Mouse (Mus musculus): ENCODE measurements around the gene Cldnd1. TPM values are rescaled to one million over a fixed set of nuclear protein-coding genes. Genes with fewer than 3 reads are reported as not detected.

Gene Cldnd1
- polyA plus RNA-seq, 1 experiment from 2014 or later = 137 TPM

- no peaks in the 10 kb centered on the region for H3K9me3 ChIP-seq (ENCODE audit: control insufficient read depth, low read length)
- ATAC-seq (ENCODE audit: low FRiP score) = no peak
- no peak overlapping the region for H3K4me3 ChIP-seq (ENCODE audit: low read depth, low read length)
- no peak overlapping the region for H3K9ac ChIP-seq (ENCODE audit: low read depth, low read length)
- no peaks in the 10 kb centered on the region for H3K36me3 ChIP-seq (ENCODE audit: control insufficient read depth, insufficient read depth, low read length)
- no peaks in the 10 kb centered on the region for H3K27me3 ChIP-seq (ENCODE audit: control insufficient read depth, insufficient read depth, low read length)
- H3K27ac ChIP-seq (ENCODE audit: low read depth, low read length) = no peak overlapping the region
- H3K4me1 ChIP-seq (replicated peaks; ENCODE audit: control insufficient read depth, insufficient read depth, low read length) = no peaks in the 10 kb centered on the region
- no peak for DNase-seq (ENCODE audit: low spot score)
- no peak overlapping the region for H3K4me2 ChIP-seq (replicated peaks; ENCODE audit: low read depth, low read length)
Measured at GRCm38 (mm10) chr16:58756191-58756590, 28.5 kb downstream of the Cldnd1 start.

GRCm38 (mm10) chr16:58763076-58763475 is 35.4 kb downstream of the Cldnd1 start, which contains the start of gene Olfr172:
TSS of gene Olfr172 (minus strand) at chr16:58763176.
- Histone ChIP-seq H3K27me3 (ENCODE audit: control insufficient read depth, insufficient read depth, low read length) (no peaks in the 10 kb centered on the region), H3K9ac (ENCODE audit: low read depth, low read length) (no peak within 1 kb of the TSS), H3K4me3 (ENCODE audit: low read depth, low read length) (no peak within 1 kb of the TSS), H3K27ac (ENCODE audit: low read depth, low read length) (no peak within 1 kb of the TSS), H3K9me3 (ENCODE audit: control insufficient read depth, low read length) (no peaks in the 10 kb centered on the region), H3K36me3 (ENCODE audit: control insufficient read depth, insufficient read depth, low read length) (no peaks in the 10 kb centered on the region), H3K4me2 (replicated peaks; ENCODE audit: low read depth, low read length) (no peak within 1 kb of the TSS), H3K4me1 (replicated peaks; ENCODE audit: control insufficient read depth, insufficient read depth, low read length) (no peaks in the 10 kb centered on the region)
- WGBS = 89% methylated on average over 1 of the region's 1 CpGs
- DNase-seq (ENCODE audit: low spot score) = no peak
- ATAC-seq (ENCODE audit: low FRiP score) = no peak

Other genes starting within 250 kb of the Cldnd1 start
- gene St3gal6, start 203.7 kb upstream of the Cldnd1 start, polyA plus RNA-seq (2014; fragmentation: Nextera tagmentation; extraction: Ambion mirVana) = 8.0 and 9.8 TPM in 2 replicates
- gene Gm813, start 110.9 kb upstream of the Cldnd1 start, polyA plus RNA-seq (2014; fragmentation: Nextera tagmentation; extraction: Ambion mirVana) = not detected in 2 replicates
- gene E330017A01Rik, start 89.2 kb upstream of the Cldnd1 start, polyA plus RNA-seq (2014; fragmentation: Nextera tagmentation; extraction: Ambion mirVana) = not detected in 2 replicates
- gene Cpox, start 57.6 kb upstream of the Cldnd1 start, polyA plus RNA-seq (2014; fragmentation: Nextera tagmentation; extraction: Ambion mirVana) = 21.0 and 23.4 TPM in 2 replicates
- not detected in 2 replicates for gene Gpr15, start 8.8 kb upstream of the Cldnd1 start, polyA plus RNA-seq (2014; fragmentation: Nextera tagmentation; extraction: Ambion mirVana)
- not detected in 2 replicates for gene Olfr172, start 35.3 kb downstream of the Cldnd1 start, polyA plus RNA-seq (2014; fragmentation: Nextera tagmentation; extraction: Ambion mirVana)
- gene Olfr173, start 72.4 kb downstream of the Cldnd1 start, polyA plus RNA-seq (2014; fragmentation: Nextera tagmentation; extraction: Ambion mirVana) = not detected in 2 replicates
- not detected in 2 replicates for gene Olfr175-ps1, start 98.9 kb downstream of the Cldnd1 start, polyA plus RNA-seq (2014; fragmentation: Nextera tagmentation; extraction: Ambion mirVana)
- gene Olfr177, start 146.9 kb downstream of the Cldnd1 start, polyA plus RNA-seq (2014; fragmentation: Nextera tagmentation; extraction: Ambion mirVana) = not detected in 2 replicates
- not detected in 2 replicates for gene Olfr178, start 164.2 kb downstream of the Cldnd1 start, polyA plus RNA-seq (2014; fragmentation: Nextera tagmentation; extraction: Ambion mirVana)
- not detected in 2 replicates for gene Olfr181, start 200.8 kb downstream of the Cldnd1 start, polyA plus RNA-seq (2014; fragmentation: Nextera tagmentation; extraction: Ambion mirVana)
- gene Olfr180, start 201.5 kb downstream of the Cldnd1 start, polyA plus RNA-seq (2014; fragmentation: Nextera tagmentation; extraction: Ambion mirVana) = not detected in 2 replicates